Mouse (Mus musculus): ENCODE measurements around the gene Miox. TPM values are rescaled to one million over a fixed set of nuclear protein-coding genes. Genes with fewer than 3 reads are reported as not detected.

The Miox gene
- polyA plus RNA-seq, 1 experiment from 2014 or later = not detected

Small RNA genes within 50 kb of the gene (microRNA-seq; reads per million reads assigned to microRNA genes)
- gene Mir6959 (ENCODE audit: borderline number of aligned reads) = not detected

Other genes with a start within 250 kb of the Miox start
- gene Selenoo, start 245.3 kb upstream of the Miox start, polyA plus RNA-seq (2014; fragmentation: Nextera tagmentation; extraction: Ambion mirVana) = 18.3 and 18.5 TPM in 2 replicates
- gene Tubgcp6, start 211.3 kb upstream of the Miox start, polyA plus RNA-seq (2014; fragmentation: Nextera tagmentation; extraction: Ambion mirVana) = 13.9 and 16.9 TPM in 2 replicates
- gene Hdac10, start 205.7 kb upstream of the Miox start, polyA plus RNA-seq (2014; fragmentation: Nextera tagmentation; extraction: Ambion mirVana) = 15.5 and 17.8 TPM in 2 replicates
- gene Mapk12, start 193.7 kb upstream of the Miox start, polyA plus RNA-seq (2014; fragmentation: Nextera tagmentation; extraction: Ambion mirVana) = 13.6 and 14.2 TPM in 2 replicates
- 7.8 and 8.6 TPM in 2 replicates for gene Mapk11, start 184.8 kb upstream of the Miox start, polyA plus RNA-seq (2014; fragmentation: Nextera tagmentation; extraction: Ambion mirVana)
- 158 and 169 TPM in 2 replicates for gene Plxnb2, start 153.6 kb upstream of the Miox start, polyA plus RNA-seq (2014; fragmentation: Nextera tagmentation; extraction: Ambion mirVana)
- 11.4 and 13.1 TPM in 2 replicates for gene Dennd6b, start 137.9 kb upstream of the Miox start, polyA plus RNA-seq (2014; fragmentation: Nextera tagmentation; extraction: Ambion mirVana)
- 27.3 and 32.2 TPM in 2 replicates for gene Ppp6r2, start 122.8 kb upstream of the Miox start, polyA plus RNA-seq (2014; fragmentation: Nextera tagmentation; extraction: Ambion mirVana)
- 58.2 and 65.6 TPM in 2 replicates for gene Sbf1, start 19.1 kb upstream of the Miox start, polyA plus RNA-seq (2014; fragmentation: Nextera tagmentation; extraction: Ambion mirVana)
- 0.21 TPM in 1 of 2 replicates, not detected in the other for gene Adm2, start 11.7 kb upstream of the Miox start, polyA plus RNA-seq (2014; fragmentation: Nextera tagmentation; extraction: Ambion mirVana)
- gene Lmf2, start 21.3 kb downstream of the Miox start, polyA plus RNA-seq (2014; fragmentation: Nextera tagmentation; extraction: Ambion mirVana) = 47.8 and 59.1 TPM in 2 replicates
- 139 and 162 TPM in 2 replicates for gene Ncaph2, start 21.3 kb downstream of the Miox start, polyA plus RNA-seq (2014; fragmentation: Nextera tagmentation; extraction: Ambion mirVana)
- gene Sco2, start 39.4 kb downstream of the Miox start, polyA plus RNA-seq (2014; fragmentation: Nextera tagmentation; extraction: Ambion mirVana) = 6.0 and 6.3 TPM in 2 replicates
- 1.6 TPM in 2 replicates for gene Tymp, start 42.6 kb downstream of the Miox start, polyA plus RNA-seq (2014; fragmentation: Nextera tagmentation; extraction: Ambion mirVana)
- gene Odf3b, start 44.9 kb downstream of the Miox start, polyA plus RNA-seq (2014; fragmentation: Nextera tagmentation; extraction: Ambion mirVana) = 1.3 and 1.7 TPM in 2 replicates
- not detected in 2 replicates for gene Klhdc7b, start 50.5 kb downstream of the Miox start, polyA plus RNA-seq (2014; fragmentation: Nextera tagmentation; extraction: Ambion mirVana)
- not detected in 2 replicates for gene Syce3, start 76.1 kb downstream of the Miox start, polyA plus RNA-seq (2014; fragmentation: Nextera tagmentation; extraction: Ambion mirVana)
- gene Cpt1b, start 91.5 kb downstream of the Miox start, polyA plus RNA-seq (2014; fragmentation: Nextera tagmentation; extraction: Ambion mirVana) = 3.9 and 7.7 TPM in 2 replicates
- gene C730034F03Rik, start 95.2 kb downstream of the Miox start, polyA plus RNA-seq (2014; fragmentation: Nextera tagmentation; extraction: Ambion mirVana) = 1.1 and 2.3 TPM in 2 replicates
- gene Gm44502, start 95.3 kb downstream of the Miox start, polyA plus RNA-seq (2014; fragmentation: Nextera tagmentation; extraction: Ambion mirVana) = not detected in 2 replicates
- gene Chkb, start 95.5 kb downstream of the Miox start, polyA plus RNA-seq (2014; fragmentation: Nextera tagmentation; extraction: Ambion mirVana) = 44.7 and 48.1 TPM in 2 replicates
- gene Mapk8ip2, start 119.5 kb downstream of the Miox start, polyA plus RNA-seq (2014; fragmentation: Nextera tagmentation; extraction: Ambion mirVana) = 4.3 and 5.2 TPM in 2 replicates
- gene Arsa, start 143.0 kb downstream of the Miox start, polyA plus RNA-seq (2014; fragmentation: Nextera tagmentation; extraction: Ambion mirVana) = 18.5 and 20.7 TPM in 2 replicates
- 1.9 and 2.0 TPM in 2 replicates for gene Shank3, start 165.2 kb downstream of the Miox start, polyA plus RNA-seq (2014; fragmentation: Nextera tagmentation; extraction: Ambion mirVana)
- gene Acr, start 233.9 kb downstream of the Miox start, polyA plus RNA-seq (2014; fragmentation: Nextera tagmentation; extraction: Ambion mirVana) = 0.22 and 0.38 TPM in 2 replicates